Mouse (Mus musculus) forebrain, embryonic 11.5 days (tissue): Measurements from ENCODE around the gene Zfp457. TPM values are rescaled to one million over a fixed set of nuclear protein-coding genes. Genes with fewer than 3 reads are reported as not detected.
A peak's percentile ranks its signal among the peaks of the same experiment; 100 is the strongest.

Source experiments
- ATAC-seq: fragments of 200-750 bp; cut with Nextera tagmentation; replicated peaks from 2 replicates; pipeline ENCODE4 v1.8.0; 2017; ENCODE audit warnings: moderate TSS enrichment; ENCODE audit not compliant: low FRiP score
- DNase-seq: peaks from one replicate; pipeline ENCODE4 v3.0.0-alpha.2; 2017; ENCODE audit warnings: low spot score
- H3K27ac ChIP-seq: fragments of 300-500 bp; sonication (generic); 2 replicates; pipeline ENCODE4 v1.5.1; 2014; ENCODE audit warnings: low read depth, low read length
- H3K27me3 ChIP-seq: fragments of 300-500 bp; sonication (generic); 2 replicates; pipeline ENCODE4 v1.6.1; 2014; ENCODE audit warnings: mild to moderate bottlenecking, low read length, mixed read lengths; ENCODE audit not compliant: control insufficient read depth, insufficient read depth
- H3K36me3 ChIP-seq: fragments of 300-500 bp; sonication (generic); 2 replicates; pipeline ENCODE4 v1.6.1; 2014; ENCODE audit warnings: mild to moderate bottlenecking, low read length, moderate library complexity, mixed read lengths; ENCODE audit not compliant: control insufficient read depth, insufficient read depth
- H3K4me1 ChIP-seq: fragments of 300-500 bp; sonication (generic); replicated peaks from 2 replicates; pipeline ENCODE4 v1.6.1; 2014; ENCODE audit warnings: low read length, mixed read lengths; ENCODE audit not compliant: control insufficient read depth, insufficient read depth
- H3K4me2 ChIP-seq: fragments of 300-500 bp; sonication (generic); 2 replicates; pipeline ENCODE4 v1.6.1; 2014; ENCODE audit warnings: low read depth, mild to moderate bottlenecking, low read length, moderate library complexity, mixed read lengths; ENCODE audit not compliant: severe bottlenecking
- H3K4me3 ChIP-seq: fragments of 300-500 bp; sonication (generic); 2 replicates; pipeline ENCODE4 v1.5.1; 2014; ENCODE audit warnings: low read depth, low read length
- H3K9ac ChIP-seq: fragments of 300-500 bp; sonication (generic); 2 replicates; pipeline ENCODE4 v1.6.1; 2014; ENCODE audit warnings: low read length
- H3K9me3 ChIP-seq: fragments of 300-500 bp; sonication (generic); 2 replicates; pipeline ENCODE4 v1.6.1; 2016; ENCODE audit warnings: low read length, mixed read lengths; ENCODE audit not compliant: control insufficient read depth
- WGBS: fragments of 180-500 bp; shearing (Covaris S2); extraction: QIAGEN DNeasy Blood & Tissue Kit; methylation state at CpG from one replicate; pipeline ENCODE4 v1.1.7; 2014; 5-methylcytosine and 5-hydroxymethylcytosine counted together
- polyA plus RNA-seq: library from polyadenylated mRNA; unstranded; fragments of >200 nt; fragmentation: Nextera tagmentation; extraction: Ambion mirVana; gene quantifications from 2 replicates; pipeline ENCODE4 v1.2.1, GENCODE M21; 2014

Gene Zfp457
- polyA plus RNA-seq, 1 experiment from 2014 or later: 0.56 TPM

- ATAC-seq: peak; percentile 99
- H3K4me2 ChIP-seq: peak overlapping the region; percentile 54
- no peak overlapping the region for H3K27ac ChIP-seq
- H3K36me3 ChIP-seq: no peaks in the 10 kb centered on the region
- peak overlapping the region; percentile 64 for H3K9ac ChIP-seq
- WGBS: 10% methylated on average over 18 of the region's 18 CpGs
- peak; percentile 64 for DNase-seq
- H3K9me3 ChIP-seq: no peaks in the 10 kb centered on the region; the same call in 1 of the 2 replicates
- no peaks in the 10 kb centered on the region for H3K4me1 ChIP-seq
- no peaks in the 10 kb centered on the region for H3K27me3 ChIP-seq
- peak overlapping the region; percentile 68 for H3K4me3 ChIP-seq
Observed at GRCm38 (mm10) chr13:67268568-67269369, 37.5 kb downstream of the Zfp457 start.

Other genes with a start within 250 kb of the Zfp457 start
- gene Zfp712, start 245.3 kb downstream of the Zfp457 start, polyA plus RNA-seq: 5.0 and 5.3 TPM in 2 replicates
- gene Zfp708, start 208.5 kb downstream of the Zfp457 start, polyA plus RNA-seq: 8.4 and 8.5 TPM in 2 replicates
- gene Gm28557, start 197.9 kb downstream of the Zfp457 start, polyA plus RNA-seq: 2.9 and 4.0 TPM in 2 replicates
- 0.29 and 0.31 TPM in 2 replicates for gene Rslcan18, start 190.2 kb downstream of the Zfp457 start, polyA plus RNA-seq
- gene Zfp759, start 184.8 kb downstream of the Zfp457 start, polyA plus RNA-seq: 2.1 and 2.3 TPM in 2 replicates
- 4.6 and 5.2 TPM in 2 replicates for gene Rsl1, start 133.3 kb downstream of the Zfp457 start, polyA plus RNA-seq
- gene Zfp455, start 112.0 kb downstream of the Zfp457 start, polyA plus RNA-seq: 2.1 and 2.3 TPM in 2 replicates
- gene Zfp458, start 28.0 kb downstream of the Zfp457 start, polyA plus RNA-seq: 1.5 and 1.9 TPM in 2 replicates
- 1.7 and 2.3 TPM in 2 replicates for gene Zfp595, start 26.1 kb upstream of the Zfp457 start, polyA plus RNA-seq
- gene Gm28044, start 54.1 kb upstream of the Zfp457 start, polyA plus RNA-seq: 1.6 and 2.1 TPM in 2 replicates
- gene Zfp953, start 54.1 kb upstream of the Zfp457 start, polyA plus RNA-seq: 0.95 and 1.1 TPM in 2 replicates
- not detected in 2 replicates for gene Gm28041, start 69.2 kb upstream of the Zfp457 start, polyA plus RNA-seq
- 0.79 and 0.81 TPM in 2 replicates for gene Zfp456, start 69.3 kb upstream of the Zfp457 start, polyA plus RNA-seq
- 3.7 and 4.4 TPM in 2 replicates for gene Zfp429, start 93.3 kb upstream of the Zfp457 start, polyA plus RNA-seq
- 0.56 and 0.76 TPM in 2 replicates for gene Zfp459, start 114.9 kb upstream of the Zfp457 start, polyA plus RNA-seq
- gene Zfp874a, start 145.1 kb upstream of the Zfp457 start, polyA plus RNA-seq: 5.2 and 6.0 TPM in 2 replicates
- gene Zfp874b, start 177.8 kb upstream of the Zfp457 start, polyA plus RNA-seq: 0.79 and 0.84 TPM in 2 replicates
- gene Zfp58, start 194.1 kb upstream of the Zfp457 start, polyA plus RNA-seq: 14.3 and 15.3 TPM in 2 replicates
- 0.19 TPM in 1 of 2 replicates, not detected in the other for gene Gm26965, start 219.7 kb upstream of the Zfp457 start, polyA plus RNA-seq
- gene Zfp87, start 219.7 kb upstream of the Zfp457 start, polyA plus RNA-seq: 27.3 and 29.5 TPM in 2 replicates
- gene Zfp748, start 247.3 kb upstream of the Zfp457 start, polyA plus RNA-seq: 16.9 and 19.2 TPM in 2 replicates